Mouse (Mus musculus) lung, embryonic 15.5 days (tissue): ENCODE measurements at regions not wholly inside any gene's neighbourhood (a gene's known extent, or its start where the extent isn't known, plus 50 kb on each side); places are given as distances from the start of the nearest gene placed in this dataset.

Experiments
- ATAC-seq: fragments of 200-750 bp; cut with Nextera tagmentation; 2 replicates; pipeline ENCODE4 v1.8.0; 2017; ENCODE audit warnings: moderate number of reproducible peaks, borderline replicate concordance; ENCODE audit not compliant: low FRiP score, low TSS enrichment; ENCODE audit errors: extremely low read depth
- H3K27ac ChIP-seq: fragments of 300-500 bp; sonication (generic); 2 replicates; pipeline ENCODE4 v1.5.1; 2015; ENCODE audit warnings: moderate library complexity, mild to moderate bottlenecking, inconsistent platforms
- H3K27me3 ChIP-seq: fragments of 300-500 bp; sonication (generic); 2 replicates; pipeline ENCODE4 v1.6.1; 2015; ENCODE audit warnings: inconsistent platforms
- H3K36me3 ChIP-seq: fragments of 300-500 bp; sonication (generic); 2 replicates; pipeline ENCODE4 v1.6.1; 2015; ENCODE audit warnings: inconsistent platforms
- H3K4me1 ChIP-seq: fragments of 300-500 bp; sonication (generic); 2 replicates; pipeline ENCODE4 v1.6.1; 2015; ENCODE audit warnings: inconsistent platforms
- H3K4me2 ChIP-seq: fragments of 300-500 bp; sonication (generic); 2 replicates; pipeline ENCODE4 v1.6.1; 2015; ENCODE audit warnings: inconsistent platforms, mild to moderate bottlenecking, moderate library complexity
- H3K4me3 ChIP-seq: fragments of 300-500 bp; sonication (generic); 2 replicates; pipeline ENCODE4 v1.5.1; 2015; ENCODE audit warnings: mild to moderate bottlenecking, inconsistent platforms
- H3K9ac ChIP-seq: fragments of 300-500 bp; sonication (generic); 2 replicates; pipeline ENCODE4 v1.6.1; 2015; ENCODE audit warnings: inconsistent platforms
- H3K9me3 ChIP-seq: fragments of 300-500 bp; sonication (generic); 2 replicates; pipeline ENCODE4 v1.6.1; 2016; ENCODE audit warnings: inconsistent platforms
- WGBS: fragments of 180-500 bp; shearing (Covaris S2); methylation state at CpG from one replicate; pipeline ENCODE4 v1.1.7; 2015; 5-methylcytosine and 5-hydroxymethylcytosine counted together

- Histone ChIP-seq H3K4me2 (no peak overlapping the region), H3K9ac (no peak overlapping the region), H3K27me3 (no peaks in the 10 kb centered on the region), H3K36me3 (no peaks in the 10 kb centered on the region), H3K9me3 (no peaks in the 10 kb centered on the region), H3K27ac (no peak overlapping the region), H3K4me1 (no peaks in the 10 kb centered on the region), H3K4me3 (no peak overlapping the region)
- no peak for ATAC-seq
- 44% methylated on average over 4 of the region's 4 CpGs for WGBS
These were observed 688.1 kb downstream of the Gm826 start for GRCm38 (mm10) chr2:159645861-159646260.

- Histone ChIP-seq H3K36me3 (no peaks in the 10 kb centered on the region), H3K9me3 (no peaks in the 10 kb centered on the region), H3K27me3 (no peaks in the 10 kb centered on the region), H3K4me3 (no peak overlapping the region), H3K27ac (no peak overlapping the region), H3K4me1 (no peaks in the 10 kb centered on the region), H3K4me2 (no peak overlapping the region), H3K9ac (no peak overlapping the region)
- 76% methylated on average over 2 of the region's 2 CpGs for WGBS
- no peak for ATAC-seq
These were observed 687.4 kb downstream of the Gm826 start for GRCm38 (mm10) chr2:159646595-159646994.

GRCm38 (mm10) chr2:159652243-159652642, 681.7 kb downstream of the Gm826 start:
- ATAC-seq = no peak
- Histone ChIP-seq H3K4me3 (no peak overlapping the region), H3K4me2 (no peak overlapping the region), H3K27me3 (no peaks in the 10 kb centered on the region), H3K9me3 (no peaks in the 10 kb centered on the region), H3K27ac (no peak overlapping the region), H3K9ac (no peak overlapping the region), H3K36me3 (no peaks in the 10 kb centered on the region), H3K4me1 (no peaks in the 10 kb centered on the region)
- WGBS = 69% methylated on average over 3 of the region's 3 CpGs

- Histone ChIP-seq H3K9me3 (no peaks in the 10 kb centered on the region), H3K36me3 (no peaks in the 10 kb centered on the region), H3K27ac (no peak overlapping the region), H3K9ac (no peak overlapping the region), H3K4me3 (no peak overlapping the region), H3K27me3 (no peaks in the 10 kb centered on the region), H3K4me2 (no peak overlapping the region), H3K4me1 (no peaks in the 10 kb centered on the region)
- ATAC-seq = no peak
- WGBS = 26% methylated on average over 3 of the region's 3 CpGs
These were observed 657.1 kb downstream of the Gm826 start for GRCm38 (mm10) chr2:159676845-159677244.

GRCm38 (mm10) chr2:159680641-159681040, 653.3 kb downstream of the Gm826 start:
- no peaks in the 10 kb centered on the region for H3K4me1 ChIP-seq
- no peak overlapping the region for H3K4me2 ChIP-seq
- WGBS = 50% methylated on average over 1 of the region's 1 CpGs
- H3K36me3 ChIP-seq = no peaks in the 10 kb centered on the region
- H3K9ac ChIP-seq = no peak overlapping the region
- ATAC-seq = no peak
- H3K4me3 ChIP-seq = no peak overlapping the region
- no peaks in the 10 kb centered on the region for H3K9me3 ChIP-seq
- H3K27ac ChIP-seq = no peak overlapping the region
- H3K27me3 ChIP-seq = no peaks in the 10 kb centered on the region

- ATAC-seq = peak; percentile 42; the same call in 1 of the 2 replicates
- no peak overlapping the region for H3K27ac ChIP-seq
- WGBS = 40% methylated on average over 3 of the region's 3 CpGs
These were observed 630.9 kb downstream of the Gm826 start for GRCm38 (mm10) chr2:159703100-159703499.

GRCm38 (mm10) chr2:159708141-159708540, 625.8 kb downstream of the Gm826 start:
- no peaks in the 10 kb centered on the region for H3K36me3 ChIP-seq
- WGBS = 68% methylated on average over 2 of the region's 2 CpGs

More at GRCm38 (mm10) chr2:159703100-159703499, 630.9 kb downstream of the Gm826 start:
- Histone ChIP-seq H3K9ac (no peak overlapping the region), H3K4me2 (no peak overlapping the region), H3K4me1 (no peaks in the 10 kb centered on the region), H3K4me3 (no peak overlapping the region), H3K36me3 (no peaks in the 10 kb centered on the region), H3K9me3 (no peaks in the 10 kb centered on the region), H3K27me3 (no peaks in the 10 kb centered on the region)

GRCm38 (mm10) chr2:159714633-159715032, 619.3 kb downstream of the Gm826 start:
- no peaks in the 10 kb centered on the region for H3K36me3 ChIP-seq
- 64% methylated on average over 3 of the region's 3 CpGs for WGBS
- H3K9ac ChIP-seq = no peak overlapping the region
- H3K27me3 ChIP-seq = no peaks in the 10 kb centered on the region
- H3K27ac ChIP-seq = no peak overlapping the region
- H3K9me3 ChIP-seq = no peaks in the 10 kb centered on the region
- H3K4me2 ChIP-seq = no peak overlapping the region
- no peak overlapping the region for H3K4me3 ChIP-seq
- peaks cover 7% of the 10 kb centered on the region; the same call in 1 of the 2 replicates for H3K4me1 ChIP-seq
- ATAC-seq = no peak

More at GRCm38 (mm10) chr2:159708141-159708540, 625.8 kb downstream of the Gm826 start:
- no peak for ATAC-seq
- H3K27ac ChIP-seq = no peak overlapping the region
- no peaks in the 10 kb centered on the region for H3K27me3 ChIP-seq
- no peak overlapping the region for H3K4me3 ChIP-seq
- no peaks in the 10 kb centered on the region for H3K4me1 ChIP-seq
- H3K9ac ChIP-seq = no peak overlapping the region
- H3K4me2 ChIP-seq = no peak overlapping the region
- no peaks in the 10 kb centered on the region for H3K9me3 ChIP-seq

- peak; percentile 39; the same call in 1 of the 2 replicates for ATAC-seq
- 28% methylated on average over 2 of the region's 2 CpGs for WGBS
These were observed 615.2 kb downstream of the Gm826 start for GRCm38 (mm10) chr2:159718738-159719137.

GRCm38 (mm10) chr2:159725158-159726076, 608.5 kb downstream of the Gm826 start:
- Histone ChIP-seq H3K4me3 (no peak overlapping the region), H3K4me2 (no peak overlapping the region), H3K27me3 (no peaks in the 10 kb centered on the region), H3K4me1 (no peaks in the 10 kb centered on the region), H3K36me3 (no peaks in the 10 kb centered on the region), H3K9me3 (no peaks in the 10 kb centered on the region), H3K27ac (no peak overlapping the region), H3K9ac (no peak overlapping the region)
- 29% methylated on average over 7 of the region's 7 CpGs for WGBS
- ATAC-seq = no peak

More at GRCm38 (mm10) chr2:159718738-159719137, 615.2 kb downstream of the Gm826 start:
- H3K4me1 ChIP-seq = peaks cover 7% of the 10 kb centered on the region; the same call in 1 of the 2 replicates
- no peaks in the 10 kb centered on the region for H3K36me3 ChIP-seq
- H3K27me3 ChIP-seq = no peaks in the 10 kb centered on the region
- H3K27ac ChIP-seq = no peak overlapping the region
- no peak overlapping the region for H3K9ac ChIP-seq
- no peaks in the 10 kb centered on the region for H3K9me3 ChIP-seq
- no peak overlapping the region for H3K4me2 ChIP-seq
- no peak overlapping the region for H3K4me3 ChIP-seq

GRCm38 (mm10) chr2:159729301-159729700, 604.7 kb downstream of the Gm826 start:
- Histone ChIP-seq H3K4me3 (no peak overlapping the region), H3K27me3 (no peaks in the 10 kb centered on the region), H3K36me3 (no peaks in the 10 kb centered on the region), H3K9me3 (no peaks in the 10 kb centered on the region), H3K4me1 (peaks cover 13% of the 10 kb centered on the region), H3K4me2 (no peak overlapping the region), H3K9ac (no peak overlapping the region), H3K27ac (no peak overlapping the region)
- ATAC-seq = no peak
- WGBS = 31% methylated on average over 3 of the region's 3 CpGs

- Histone ChIP-seq H3K27ac (no peak overlapping the region), H3K27me3 (no peaks in the 10 kb centered on the region), H3K9ac (no peak overlapping the region), H3K4me1 (peaks cover 13% of the 10 kb centered on the region), H3K4me2 (no peak overlapping the region), H3K4me3 (no peak overlapping the region), H3K36me3 (no peaks in the 10 kb centered on the region), H3K9me3 (no peaks in the 10 kb centered on the region)
- 61% methylated on average over 8 of the region's 8 CpGs for WGBS
- no peak for ATAC-seq
These were observed 603.7 kb downstream of the Gm826 start for GRCm38 (mm10) chr2:159730221-159730620.
